Mouse (Mus musculus) testis, adult 2 months (tissue): ENCODE results near the gene Ndufb6. TPM values are rescaled to one million over a fixed set of nuclear protein-coding genes. Genes with fewer than 3 reads are reported as not detected.

Experiments used
- H3K27ac ChIP-seq: fragments of 200-500 bp; 2 replicates; pipeline ENCODE4 v1.5.1; 2012; ENCODE audit warnings: low read depth, low read length; ENCODE audit not compliant: control insufficient read depth, insufficient read depth
- H3K27me3 ChIP-seq: fragments of 200-500 bp; 2 replicates; pipeline ENCODE4 v1.6.1; 2012; ENCODE audit warnings: mild to moderate bottlenecking, low read length, moderate library complexity; ENCODE audit not compliant: control insufficient read depth, insufficient read depth
- H3K36me3 ChIP-seq: fragments of 200-500 bp; 2 replicates; pipeline ENCODE4 v1.6.1; 2012; ENCODE audit warnings: mild to moderate bottlenecking, low read length; ENCODE audit not compliant: control insufficient read depth, insufficient read depth
- H3K4me1 ChIP-seq: fragments of 200-500 bp; 2 replicates; pipeline ENCODE4 v1.6.1; 2012; ENCODE audit warnings: low read length; ENCODE audit not compliant: control insufficient read depth, insufficient read depth
- H3K4me3 ChIP-seq: fragments of 200-500 bp; 2 replicates; pipeline ENCODE4 v1.5.1; 2012; ENCODE audit warnings: low read depth, mild to moderate bottlenecking, low read length, moderate library complexity, mixed read lengths; ENCODE audit not compliant: control insufficient read depth
- CTCF ChIP-seq: fragments of 200-500 bp; IDR thresholded peaks from 2 replicates; pipeline ENCODE4 v1.5.1; 2012; ENCODE audit warnings: low read depth, mild to moderate bottlenecking, inconsistent platforms, low read length, moderate library complexity; ENCODE audit not compliant: control insufficient read depth, insufficient read depth, insufficient replicate concordance
- POLR2A ChIP-seq: fragments of 200-500 bp; IDR thresholded peaks from 2 replicates; pipeline ENCODE4 v1.6.1; 2012; ENCODE audit warnings: low read depth, mild to moderate bottlenecking, inconsistent platforms, low read length, moderate library complexity; ENCODE audit not compliant: control insufficient read depth
- polyA plus RNA-seq: library from polyadenylated mRNA; depleted of rRNA; stranded (reverse); fragments of >200 nt; gene quantifications from 2 replicates; pipeline ENCODE4 v1.2.3, GENCODE M21; 2012; rRNA removed

The Ndufb6 gene
- polyA plus RNA-seq, 1 experiment = 58.2 TPM

DNA sequence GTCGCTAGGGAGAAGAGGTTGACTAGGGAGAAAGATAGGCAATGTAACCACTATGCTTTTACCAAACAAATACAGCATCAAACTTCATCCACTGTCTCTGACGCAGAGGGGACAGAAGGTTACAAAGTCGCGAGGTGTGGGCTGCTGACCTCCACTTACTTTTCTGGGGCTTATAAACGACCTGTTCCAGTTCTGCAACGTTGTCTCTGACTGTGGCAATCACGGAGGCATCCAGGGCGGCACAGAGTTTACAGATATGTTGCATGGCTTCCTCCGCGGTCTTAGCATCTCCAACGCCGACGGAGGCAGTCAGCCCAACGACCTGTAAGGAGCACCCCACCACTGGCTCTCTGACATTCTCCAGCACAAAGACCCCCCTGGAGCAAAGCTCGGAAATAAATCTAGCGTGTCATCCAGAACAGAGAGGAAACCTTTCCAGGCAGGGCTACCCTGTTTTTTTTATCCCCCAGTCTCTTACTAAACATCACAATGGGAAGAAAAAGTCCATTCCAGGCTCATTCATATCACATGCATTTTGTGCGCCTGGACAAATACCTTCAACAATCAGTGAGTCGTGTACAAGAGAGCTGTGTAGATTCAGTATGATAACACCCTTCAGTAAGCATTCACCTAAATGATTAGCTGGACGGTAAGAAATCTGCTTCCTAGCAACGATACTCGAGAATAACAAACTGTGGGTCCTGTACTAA, 57.2 kb downstream of the Ndufb6 start:
- Histone ChIP-seq H3K36me3 (no peaks in the 10 kb centered on the region), H3K4me1 (peaks cover 4% of the 10 kb centered on the region; the same call in 1 of the 2 replicates), H3K4me3 (no peak overlapping the region), H3K27ac (no peak overlapping the region), H3K27me3 (no peaks in the 10 kb centered on the region)
- TF ChIP-seq CTCF (no peak), POLR2A (no peak)

DNA sequence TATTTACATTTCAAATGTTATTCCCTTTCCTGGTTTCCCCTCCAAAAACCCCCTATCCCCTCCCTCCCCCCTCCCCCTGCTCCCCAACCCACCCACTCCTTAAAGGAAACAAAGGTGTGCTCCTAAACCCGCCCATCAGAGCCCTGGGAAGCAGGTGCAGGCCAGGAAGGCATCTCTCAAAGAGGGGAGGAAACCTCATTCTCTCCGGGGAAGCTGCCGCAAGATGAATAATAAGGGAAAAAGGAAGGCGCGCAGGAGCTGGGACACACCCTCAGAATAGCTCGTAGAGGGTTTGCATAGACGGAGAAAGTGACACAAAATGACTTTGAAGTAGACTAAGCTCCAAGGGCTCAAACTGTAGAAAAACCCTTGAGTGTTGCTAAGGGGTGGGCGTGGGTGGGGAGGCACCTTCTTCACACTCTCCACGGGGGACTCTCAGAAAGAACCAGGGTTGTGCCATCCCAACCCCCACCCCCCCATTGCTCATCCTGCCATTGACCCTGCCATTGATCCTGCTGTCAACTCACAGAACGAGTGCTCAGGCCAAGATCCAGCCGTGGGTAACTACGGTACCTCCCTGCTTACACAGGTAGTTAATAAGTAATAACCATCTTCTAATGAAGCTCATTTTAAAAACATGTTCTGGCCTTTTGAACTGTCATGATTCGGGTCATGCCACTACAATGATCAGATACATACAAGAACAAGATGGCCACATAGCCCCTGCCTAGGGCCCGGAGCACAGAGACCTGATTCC, 58.0 kb downstream of the Ndufb6 start:
- H3K4me1 ChIP-seq = peaks cover 4% of the 10 kb centered on the region; the same call in 1 of the 2 replicates

More for the DNA sequence above, 58.0 kb downstream of the Ndufb6 start:
- Histone ChIP-seq H3K36me3 (no peaks in the 10 kb centered on the region), H3K4me3 (no peak overlapping the region), H3K27me3 (no peaks in the 10 kb centered on the region), H3K27ac (no peak overlapping the region)
- TF ChIP-seq CTCF = no peak
- TF ChIP-seq POLR2A = no peak

Other genes starting within 250 kb of the Ndufb6 start
- 6.8 and 7.9 TPM in 2 replicates for gene Aco1, start 136.3 kb downstream of the Ndufb6 start, polyA plus RNA-seq
- 2.3 and 2.8 TPM in 2 replicates for gene Ddx58, start 39.6 kb downstream of the Ndufb6 start, polyA plus RNA-seq
- 3.0 and 3.8 TPM in 2 replicates for gene Smim27, start 9.8 kb downstream of the Ndufb6 start, polyA plus RNA-seq
- gene Topors, start 9.6 kb downstream of the Ndufb6 start, polyA plus RNA-seq = 10.9 and 13.9 TPM in 2 replicates
- gene Tmem215, start 192.8 kb upstream of the Ndufb6 start, polyA plus RNA-seq = 0.04 and 0.10 TPM in 2 replicates